Mouse (Mus musculus): Measurements from ENCODE around the gene Vmn1r139. TPM values are rescaled to one million over a fixed set of nuclear protein-coding genes. Genes with fewer than 3 reads are reported as not detected.
"Not testable (repeated sequence)": the region's sequence is repeated elsewhere in the genome, so short reads cannot be mapped to it uniquely, and the experiment has no call there.

Gene Vmn1r139
- not detected in 2 replicates for total RNA-seq (2014; rRNA removed)
- polyA plus RNA-seq (2015; fragmentation: Nextera tagmentation; extraction: Ambion mirVana): not detected in 2 replicates

- not testable (repeated sequence) for H3K4me3 ChIP-seq (ENCODE audit: low read depth, low read length); H3K4me2 ChIP-seq (ENCODE audit: low read depth); H3K9ac ChIP-seq; H3K36me3 ChIP-seq (ENCODE audit: insufficient read depth); H3K27ac ChIP-seq (ENCODE audit: low read depth, low read length); H3K9me3 ChIP-seq (ENCODE audit: low read length); DNase-seq; ATAC-seq; H3K4me1 ChIP-seq (ENCODE audit: insufficient read depth); H3K27me3 ChIP-seq (ENCODE audit: insufficient read depth, low read length)
- no CpG with 5 or more reads among the region's 7 CpGs for WGBS
Measured at GRCm38 (mm10) chr7:22068757-22069156, at the start of gene Vmn1r139. Gene Vmn1r139, plus strand, starts transcription at chr7:22069057.

GRCm38 (mm10) chr7:22028797-22029196 is 40.1 kb upstream of the Vmn1r139 start, which contains the start of gene Vmn1r138:
Gene Vmn1r138, minus strand, starts transcription at chr7:22028897.
- not testable (repeated sequence) for H3K4me3 ChIP-seq (ENCODE audit: low read depth, low read length); H3K36me3 ChIP-seq (ENCODE audit: insufficient read depth); H3K9me3 ChIP-seq (ENCODE audit: low read length); H3K9ac ChIP-seq; H3K4me2 ChIP-seq (ENCODE audit: low read depth); ATAC-seq; H3K27ac ChIP-seq (ENCODE audit: low read depth, low read length); H3K27me3 ChIP-seq (ENCODE audit: insufficient read depth, low read length); DNase-seq; H3K4me1 ChIP-seq (ENCODE audit: insufficient read depth)
- no CpG with 5 or more reads among the region's 2 CpGs for WGBS

GRCm38 (mm10) chr7:22056205-22056604 is 12.7 kb upstream of the Vmn1r139 start, which contains the start of gene Gm6176:
Gene Gm6176, minus strand, starts transcription at chr7:22056305.
- not testable (repeated sequence) for H3K4me1 ChIP-seq (ENCODE audit: insufficient read depth); DNase-seq; H3K4me2 ChIP-seq (ENCODE audit: low read depth); H3K9me3 ChIP-seq (ENCODE audit: low read length); H3K27ac ChIP-seq (ENCODE audit: low read depth, low read length); H3K4me3 ChIP-seq (ENCODE audit: low read depth, low read length); H3K36me3 ChIP-seq (ENCODE audit: insufficient read depth); H3K9ac ChIP-seq; H3K27me3 ChIP-seq (ENCODE audit: insufficient read depth, low read length); ATAC-seq
- no CpG with 5 or more reads among the region's 1 CpGs for WGBS

- not testable (repeated sequence) for H3K4me1 ChIP-seq (ENCODE audit: insufficient read depth); DNase-seq; H3K9ac ChIP-seq; H3K27ac ChIP-seq (ENCODE audit: low read depth, low read length); H3K4me2 ChIP-seq (ENCODE audit: low read depth); H3K4me3 ChIP-seq (ENCODE audit: low read depth, low read length); ATAC-seq; H3K36me3 ChIP-seq (ENCODE audit: insufficient read depth); H3K9me3 ChIP-seq (ENCODE audit: low read length); H3K27me3 ChIP-seq (ENCODE audit: insufficient read depth, low read length)
- no CpG with 5 or more reads among the region's 2 CpGs for whole genome bisulfite sequencing
Measured at GRCm38 (mm10) chr7:22118145-22118544, 49.3 kb downstream of the Vmn1r139 start, which contains the start of gene Gm16451. Gene Gm16451, minus strand, starts transcription at chr7:22118245.

GRCm38 (mm10) chr7:22134641-22135040 is 65.8 kb downstream of the Vmn1r139 start, which contains the start of gene Gm10666:
Gene Gm10666, minus strand, starts transcription at chr7:22134741.
- not testable (repeated sequence) for H3K36me3 ChIP-seq (ENCODE audit: insufficient read depth); ATAC-seq; H3K9me3 ChIP-seq (ENCODE audit: low read length); H3K27ac ChIP-seq (ENCODE audit: low read depth, low read length); H3K4me3 ChIP-seq (ENCODE audit: low read depth, low read length); H3K4me1 ChIP-seq (ENCODE audit: insufficient read depth); H3K9ac ChIP-seq; DNase-seq; H3K27me3 ChIP-seq (ENCODE audit: insufficient read depth, low read length); H3K4me2 ChIP-seq (ENCODE audit: low read depth)
- WGBS: no CpG with 5 or more reads among the region's 5 CpGs

Other genes starting within 250 kb of the Vmn1r139 start
- not detected in 2 replicates for gene Vmn1r135, start 236.7 kb upstream of the Vmn1r139 start, total RNA-seq (2014; rRNA removed)
- gene Vmn1r135, start 236.7 kb upstream of the Vmn1r139 start, polyA plus RNA-seq (2015; fragmentation: Nextera tagmentation; extraction: Ambion mirVana): not detected in 2 replicates
- not detected in 2 replicates for gene Gm5725, start 224.8 kb upstream of the Vmn1r139 start, total RNA-seq (2014; rRNA removed)
- gene Gm5725, start 224.8 kb upstream of the Vmn1r139 start, polyA plus RNA-seq (2015; fragmentation: Nextera tagmentation; extraction: Ambion mirVana): not detected in 2 replicates
- gene Gm5891, start 147.8 kb upstream of the Vmn1r139 start, total RNA-seq (2014; rRNA removed): not detected in 2 replicates
- not detected in 2 replicates for gene Gm5891, start 147.8 kb upstream of the Vmn1r139 start, polyA plus RNA-seq (2015; fragmentation: Nextera tagmentation; extraction: Ambion mirVana)
- gene Vmn1r137, start 74.5 kb upstream of the Vmn1r139 start, total RNA-seq (2014; rRNA removed): not detected in 2 replicates
- gene Vmn1r137, start 74.5 kb upstream of the Vmn1r139 start, polyA plus RNA-seq (2015; fragmentation: Nextera tagmentation; extraction: Ambion mirVana): not detected in 2 replicates
- not detected in 2 replicates for gene Vmn1r138, start 40.2 kb upstream of the Vmn1r139 start, total RNA-seq (2014; rRNA removed)
- not detected in 2 replicates for gene Vmn1r138, start 40.2 kb upstream of the Vmn1r139 start, polyA plus RNA-seq (2015; fragmentation: Nextera tagmentation; extraction: Ambion mirVana)
- gene Gm6176, start 12.8 kb upstream of the Vmn1r139 start, total RNA-seq (2014; rRNA removed): not detected in 2 replicates
- not detected in 2 replicates for gene Gm6176, start 12.8 kb upstream of the Vmn1r139 start, polyA plus RNA-seq (2015; fragmentation: Nextera tagmentation; extraction: Ambion mirVana)
- gene Gm16451, start 49.2 kb downstream of the Vmn1r139 start, total RNA-seq (2014; rRNA removed): not detected in 2 replicates
- gene Gm16451, start 49.2 kb downstream of the Vmn1r139 start, polyA plus RNA-seq (2015; fragmentation: Nextera tagmentation; extraction: Ambion mirVana): not detected in 2 replicates
- not detected in 2 replicates for gene Gm10666, start 65.7 kb downstream of the Vmn1r139 start, total RNA-seq (2014; rRNA removed)
- not detected in 2 replicates for gene Gm10666, start 65.7 kb downstream of the Vmn1r139 start, polyA plus RNA-seq (2015; fragmentation: Nextera tagmentation; extraction: Ambion mirVana)
- gene Vmn1r142, start 95.0 kb downstream of the Vmn1r139 start, total RNA-seq (2014; rRNA removed): not detected in 2 replicates
- not detected in 2 replicates for gene Vmn1r142, start 95.0 kb downstream of the Vmn1r139 start, polyA plus RNA-seq (2015; fragmentation: Nextera tagmentation; extraction: Ambion mirVana)
- gene Vmn1r143, start 120.3 kb downstream of the Vmn1r139 start, total RNA-seq (2014; rRNA removed): not detected in 2 replicates
- not detected in 2 replicates for gene Vmn1r143, start 120.3 kb downstream of the Vmn1r139 start, polyA plus RNA-seq (2015; fragmentation: Nextera tagmentation; extraction: Ambion mirVana)
- not detected in 2 replicates for gene Gm8653, start 132.2 kb downstream of the Vmn1r139 start, total RNA-seq (2014; rRNA removed)
- gene Gm8653, start 132.2 kb downstream of the Vmn1r139 start, polyA plus RNA-seq (2015; fragmentation: Nextera tagmentation; extraction: Ambion mirVana): not detected in 2 replicates
- gene Gm8453, start 160.4 kb downstream of the Vmn1r139 start, total RNA-seq (2014; rRNA removed): not detected in 2 replicates
- not detected in 2 replicates for gene Gm8453, start 160.4 kb downstream of the Vmn1r139 start, polyA plus RNA-seq (2015; fragmentation: Nextera tagmentation; extraction: Ambion mirVana)